Mouse (Mus musculus): ENCODE data around the gene Tm4sf19. TPM values are rescaled to one million over a fixed set of nuclear protein-coding genes. Genes with fewer than 3 reads are reported as not detected.
A peak's percentile ranks its signal among the peaks of the same experiment; 100 is the strongest.
"Not testable (repeated sequence)": the region's sequence is repeated elsewhere in the genome, so short reads cannot be mapped to it uniquely, and the experiment has no call there.

Gene Tm4sf19
- total RNA-seq, 2 experiments from 2014 or later, result not detected

- peak; percentile 96 for ATAC-seq (replicated peaks; ENCODE audit: low FRiP score, poor library complexity, severe bottlenecking)
Measured at GRCm38 (mm10) chr16:32419517-32420483, 19.5 kb downstream of the Tm4sf19 start, which contains the start of gene Tctex1d2. TSS of gene Tctex1d2 (plus strand) at chr16:32419702.

GRCm38 (mm10) chr16:32427506-32427905 lies 27.2 kb downstream of the Tm4sf19 start:
- no peak for ATAC-seq (replicated peaks; ENCODE audit: low FRiP score, poor library complexity, severe bottlenecking)

- peak; percentile 89 for ATAC-seq (replicated peaks; ENCODE audit: low FRiP score, poor library complexity, severe bottlenecking)
Measured at GRCm38 (mm10) chr16:32430474-32431046, 30.3 kb downstream of the Tm4sf19 start, which contains the start of gene Pcyt1a. TSS of gene Pcyt1a (plus strand) at chr16:32430921.

- ATAC-seq (replicated peaks; ENCODE audit: low FRiP score, poor library complexity, severe bottlenecking), result peak; percentile 66
Measured at GRCm38 (mm10) chr16:32431047-32431591, 30.8 kb downstream of the Tm4sf19 start.

- no peak for ATAC-seq (replicated peaks; ENCODE audit: low FRiP score, poor library complexity, severe bottlenecking)
Measured at GRCm38 (mm10) chr16:32431926-32432325, 31.6 kb downstream of the Tm4sf19 start.

GRCm38 (mm10) chr16:32433138-32433537 lies 32.8 kb downstream of the Tm4sf19 start:
- no peak for ATAC-seq (replicated peaks; ENCODE audit: low FRiP score, poor library complexity, severe bottlenecking)

GRCm38 (mm10) chr16:32434066-32434465 lies 33.8 kb downstream of the Tm4sf19 start:
- ATAC-seq (replicated peaks; ENCODE audit: low FRiP score, poor library complexity, severe bottlenecking), result no peak

- ATAC-seq (replicated peaks; ENCODE audit: low FRiP score, poor library complexity, severe bottlenecking), result no peak
Measured at GRCm38 (mm10) chr16:32434691-32435090, 34.4 kb downstream of the Tm4sf19 start.

- ATAC-seq (replicated peaks; ENCODE audit: low FRiP score, poor library complexity, severe bottlenecking), result no peak
Measured at GRCm38 (mm10) chr16:32436657-32437056, 36.4 kb downstream of the Tm4sf19 start.

GRCm38 (mm10) chr16:32437266-32437665 lies 37.0 kb downstream of the Tm4sf19 start:
- no peak for ATAC-seq (replicated peaks; ENCODE audit: low FRiP score, poor library complexity, severe bottlenecking)

- no peak for ATAC-seq (replicated peaks; ENCODE audit: low FRiP score, poor library complexity, severe bottlenecking)
Measured at GRCm38 (mm10) chr16:32441432-32441831, 41.1 kb downstream of the Tm4sf19 start.

- not testable (repeated sequence) for ATAC-seq (replicated peaks; ENCODE audit: low FRiP score, poor library complexity, severe bottlenecking)
Measured at GRCm38 (mm10) chr16:32444615-32445014, 44.3 kb downstream of the Tm4sf19 start.

- ATAC-seq (replicated peaks; ENCODE audit: low FRiP score, poor library complexity, severe bottlenecking), result no peak
Measured at GRCm38 (mm10) chr16:32445558-32445957, 45.3 kb downstream of the Tm4sf19 start.

GRCm38 (mm10) chr16:32446563-32447138 lies 46.3 kb downstream of the Tm4sf19 start:
- ATAC-seq (replicated peaks; ENCODE audit: low FRiP score, poor library complexity, severe bottlenecking), result no peak

GRCm38 (mm10) chr16:32449665-32450064 lies 49.4 kb downstream of the Tm4sf19 start:
- ATAC-seq (replicated peaks; ENCODE audit: low FRiP score, poor library complexity, severe bottlenecking), result peak; percentile 96

- peak; percentile 16; the same call in 1 of the 2 replicates for ATAC-seq (replicated peaks; ENCODE audit: low FRiP score, poor library complexity, severe bottlenecking)
Measured at GRCm38 (mm10) chr16:32450133-32450532, 49.8 kb downstream of the Tm4sf19 start.

- no peak for ATAC-seq (replicated peaks; ENCODE audit: low FRiP score, poor library complexity, severe bottlenecking)
Measured at GRCm38 (mm10) chr16:32453102-32453501, 52.8 kb downstream of the Tm4sf19 start.

- ATAC-seq (replicated peaks; ENCODE audit: low FRiP score, poor library complexity, severe bottlenecking), result no peak
Measured at GRCm38 (mm10) chr16:32454646-32455045, 54.3 kb downstream of the Tm4sf19 start.

GRCm38 (mm10) chr16:32456086-32456485 lies 55.8 kb downstream of the Tm4sf19 start:
- no peak for ATAC-seq (replicated peaks; ENCODE audit: low FRiP score, poor library complexity, severe bottlenecking)

- no peak for ATAC-seq (replicated peaks; ENCODE audit: low FRiP score, poor library complexity, severe bottlenecking)
Measured at GRCm38 (mm10) chr16:32456761-32457160, 56.5 kb downstream of the Tm4sf19 start.

Data from erythroid progenitor cell, adult 5-6 weeks (primary cell).